Mouse (Mus musculus) E14TG2a.4 (cell line): ENCODE results near the gene Eipr1.

ENCODE experiments used
- H3K27me3 ChIP-seq: 2 replicates; pipeline ENCODE4 v1.6.1; 2014; ENCODE audit warnings: low read length, control low read depth; ENCODE audit not compliant: insufficient read depth
- H3K36me3 ChIP-seq: 2 replicates; pipeline ENCODE4 v1.6.1; 2014; ENCODE audit warnings: low read length, control low read depth; ENCODE audit not compliant: insufficient read depth
- H3K4me1 ChIP-seq: replicated peaks from 2 replicates; pipeline ENCODE4 v1.6.1; 2014; ENCODE audit warnings: low read depth, low read length, control low read depth
- H3K4me3 ChIP-seq: replicated peaks from 2 replicates; pipeline ENCODE4 v1.5.1; 2014; ENCODE audit warnings: mild to moderate bottlenecking, low read length
- H3K9me3 ChIP-seq: 2 replicates; pipeline ENCODE4 v1.6.1; 2014; ENCODE audit warnings: low read length, control low read depth
- CTCF ChIP-seq: conservative IDR thresholded peaks from 2 replicates; pipeline ENCODE4 v1.5.1; 2014; ENCODE audit warnings: low read length
- NANOG ChIP-seq: IDR thresholded peaks from 2 replicates; pipeline ENCODE4 v1.6.1; 2014; ENCODE audit warnings: borderline replicate concordance, low read length, mixed read lengths
- POU5F1 ChIP-seq: IDR thresholded peaks from 2 replicates; pipeline ENCODE4 v1.6.1; 2014; ENCODE audit warnings: low read length, borderline replicate concordance

The Eipr1 gene

DNA sequence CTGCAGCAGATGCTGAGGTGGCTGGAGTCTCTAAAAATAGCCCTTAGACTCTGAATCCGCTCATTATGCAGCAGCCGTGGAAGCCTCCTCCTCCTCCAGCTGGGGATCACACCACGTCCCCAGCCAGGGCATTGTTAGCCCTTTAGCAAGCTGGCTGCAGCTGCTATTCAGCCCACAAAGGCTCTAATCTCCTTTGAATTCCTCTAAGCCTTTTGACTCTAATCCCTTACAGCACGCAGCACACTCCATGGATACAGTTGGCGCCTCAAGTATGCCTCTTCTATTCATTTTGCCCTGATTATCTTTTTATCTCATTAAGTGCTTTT, 65.8 kb downstream of the Eipr1 start:
- Histone ChIP-seq H3K36me3 (peaks cover 7% of the 10 kb centered on the region; the same call in 1 of the 2 replicates), H3K4me3 (no peak overlapping the region), H3K9me3 (peaks cover 19% of the 10 kb centered on the region), H3K4me1 (peaks cover 50% of the 10 kb centered on the region), H3K27me3 (no peaks in the 10 kb centered on the region)
- peak; percentile 32; the same call in 1 of the 2 replicates for TF ChIP-seq NANOG
- TF ChIP-seq POU5F1, result no peak
- no peak for TF ChIP-seq CTCF

DNA sequence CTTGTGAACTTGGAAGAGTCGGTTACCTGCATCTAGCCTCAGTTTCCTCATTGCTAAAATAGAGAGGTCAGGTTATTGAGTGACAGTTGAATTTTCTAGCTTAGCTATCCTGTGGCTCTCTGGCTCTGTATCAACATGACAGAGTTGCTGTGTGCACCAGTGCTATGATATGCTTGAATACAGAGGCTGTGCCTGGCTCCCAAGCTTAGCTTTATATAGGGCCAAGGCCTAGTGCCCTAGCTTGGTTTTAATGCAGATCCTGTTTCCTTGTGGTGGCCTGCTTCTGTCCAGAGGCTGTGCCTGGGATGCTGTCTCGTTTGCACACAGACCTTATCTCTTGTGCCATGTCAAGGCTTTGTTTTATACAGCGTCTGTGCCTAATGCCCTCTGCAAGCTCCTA, 66.3 kb downstream of the Eipr1 start:
- H3K9me3 ChIP-seq, result peaks cover 14% of the 10 kb centered on the region
- 0 out of 2 replicates have a peak overlapping the region, but pooled peaks have one; percentile 5 for H3K4me3 ChIP-seq
- H3K4me1 ChIP-seq, result peaks cover 55% of the 10 kb centered on the region
- H3K27me3 ChIP-seq, result no peaks in the 10 kb centered on the region
- TF ChIP-seq CTCF, result no peak
- TF ChIP-seq POU5F1, result no peak
- TF ChIP-seq NANOG, result no peak
- peaks cover 7% of the 10 kb centered on the region; the same call in 1 of the 2 replicates for H3K36me3 ChIP-seq

DNA sequence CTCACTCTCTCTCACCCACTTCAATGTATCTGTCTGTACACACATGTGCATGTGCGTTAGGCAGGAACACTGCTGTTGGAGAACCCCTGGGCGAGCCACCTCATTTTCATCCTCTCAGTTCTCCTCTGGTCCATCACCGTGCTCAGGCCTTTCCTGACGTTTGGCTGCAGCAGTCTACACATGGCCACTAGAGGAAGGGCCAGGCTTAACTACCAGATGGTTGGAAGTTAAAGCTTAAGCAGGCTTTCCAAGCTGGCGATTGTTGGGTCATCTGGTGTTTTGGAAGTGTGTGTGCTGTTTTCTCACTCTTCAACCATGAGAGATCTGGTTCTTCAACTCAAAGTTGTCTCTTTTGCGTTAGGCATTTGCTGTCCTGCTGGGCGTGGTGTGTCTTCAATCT, 71.9 kb downstream of the Eipr1 start:
- TF ChIP-seq NANOG (no peak), CTCF (no peak), POU5F1 (no peak)
- Histone ChIP-seq H3K27me3 (no peaks in the 10 kb centered on the region), H3K36me3 (0 out of 2 replicates have a peak, but pooled peaks cover 2% of the 10 kb centered on the region), H3K9me3 (no peaks in the 10 kb centered on the region), H3K4me3 (no peak overlapping the region), H3K4me1 (peaks cover 28% of the 10 kb centered on the region)

DNA sequence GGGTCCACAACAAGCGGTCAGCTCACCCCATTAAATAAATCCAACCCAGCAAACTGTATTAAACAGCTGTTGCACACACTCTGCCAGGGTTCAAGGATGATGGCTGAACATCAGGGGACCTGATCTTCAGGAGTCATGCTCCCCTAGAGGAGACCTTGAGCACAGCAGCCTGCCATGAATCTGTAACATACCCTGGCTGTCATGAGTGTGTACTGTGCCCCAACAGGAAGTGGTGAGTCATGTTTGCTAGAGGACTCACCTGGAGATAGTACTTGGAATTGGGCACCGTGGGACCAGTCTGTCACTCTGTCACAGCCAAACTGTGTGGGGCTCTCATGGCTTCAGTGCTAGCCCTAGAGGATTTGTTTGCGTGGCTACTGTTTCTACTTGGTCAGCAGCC, 77.9 kb downstream of the Eipr1 start:
- no peak for TF ChIP-seq NANOG
- TF ChIP-seq CTCF, result peak; percentile 42
- Histone ChIP-seq H3K4me1 (no peaks in the 10 kb centered on the region), H3K9me3 (no peaks in the 10 kb centered on the region), H3K4me3 (no peak overlapping the region), H3K36me3 (peaks cover 23% of the 10 kb centered on the region), H3K27me3 (no peaks in the 10 kb centered on the region)

DNA sequence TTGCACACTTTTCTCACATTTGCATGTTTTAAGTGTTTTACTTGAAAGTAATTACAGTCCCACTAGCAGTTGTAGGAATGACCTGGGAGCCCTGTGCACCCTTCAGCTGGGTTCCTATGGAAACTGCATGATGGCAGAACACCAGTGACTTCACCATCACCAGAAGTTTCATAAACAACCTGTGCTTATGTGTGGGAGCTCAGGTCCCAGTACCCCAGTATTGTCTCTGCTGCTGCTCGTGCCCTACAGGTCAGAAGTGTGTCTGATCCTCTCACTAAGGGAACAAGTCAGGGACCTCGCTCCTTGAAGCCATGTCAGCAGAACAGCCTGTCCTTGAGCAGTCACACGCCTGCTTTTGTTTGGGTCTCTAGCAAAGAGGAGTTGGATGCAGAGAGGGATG, 78.9 kb downstream of the Eipr1 start:
- TF ChIP-seq NANOG (no peak), POU5F1 (no peak), CTCF (no peak)
- H3K9me3 ChIP-seq, result no peaks in the 10 kb centered on the region
- H3K27me3 ChIP-seq, result no peaks in the 10 kb centered on the region
- H3K4me1 ChIP-seq, result peaks cover under 1% of the 10 kb centered on the region; the same call in 1 of the 2 replicates
- no peak overlapping the region for H3K4me3 ChIP-seq
- peaks cover 23% of the 10 kb centered on the region for H3K36me3 ChIP-seq

DNA sequence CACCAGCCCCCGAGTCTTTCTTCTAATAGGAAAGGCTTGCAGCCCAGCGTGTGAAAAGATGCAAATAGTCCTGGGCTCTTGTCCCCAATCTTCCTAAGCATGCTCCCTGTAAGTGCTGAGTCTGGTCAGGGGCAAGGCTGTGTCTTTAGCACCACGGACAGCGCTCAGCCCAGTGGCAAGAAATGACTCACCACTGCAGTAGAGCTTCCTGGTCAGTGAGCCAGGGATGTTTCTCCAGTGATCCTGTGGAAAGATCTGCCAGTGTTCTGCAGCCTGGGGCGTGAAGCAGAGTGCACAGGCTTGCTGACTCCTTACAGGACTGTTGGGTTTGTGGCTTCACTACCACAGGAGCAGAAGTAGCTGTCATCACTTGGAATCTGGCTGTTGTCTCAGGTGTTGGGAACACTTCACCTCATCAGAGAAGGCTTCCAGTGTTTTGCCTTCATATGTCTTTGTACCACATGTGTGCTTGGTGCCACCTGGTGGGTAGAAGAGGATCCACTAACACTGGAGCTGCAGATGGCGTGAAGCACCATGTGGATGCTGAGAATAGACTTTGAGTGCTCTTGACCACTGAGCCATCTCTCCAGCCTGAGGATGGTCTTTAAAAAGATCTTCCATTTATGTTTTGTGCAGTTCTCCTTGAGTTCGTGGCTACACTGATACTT, 79.6 kb downstream of the Eipr1 start:
- Histone ChIP-seq H3K4me3 (no peak overlapping the region), H3K9me3 (no peaks in the 10 kb centered on the region), H3K36me3 (peaks cover 23% of the 10 kb centered on the region), H3K4me1 (peaks cover 6% of the 10 kb centered on the region; the same call in 1 of the 2 replicates), H3K27me3 (no peaks in the 10 kb centered on the region)
- TF ChIP-seq POU5F1 (no peak), CTCF (no peak), NANOG (no peak)

DNA sequence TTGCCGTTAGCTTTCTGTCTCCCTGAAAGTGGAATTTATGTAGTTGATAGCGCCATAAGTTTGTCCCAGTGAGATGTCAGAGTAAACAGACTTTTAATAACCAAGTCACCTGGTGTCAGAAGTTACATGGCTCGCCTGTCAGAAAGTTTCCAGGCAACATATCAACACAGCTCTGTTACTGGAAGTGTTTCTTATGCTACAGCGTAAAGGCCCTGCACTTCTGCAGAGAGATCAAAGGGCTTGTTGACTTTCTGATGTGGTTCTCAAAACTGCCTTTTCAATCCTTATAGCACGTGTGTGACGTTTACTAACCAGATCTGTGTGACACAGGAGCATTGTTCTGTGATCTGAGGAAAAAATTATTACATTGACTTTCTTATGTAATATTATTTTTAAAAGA, 82.7 kb downstream of the Eipr1 start:
- H3K9me3 ChIP-seq, result no peaks in the 10 kb centered on the region
- TF ChIP-seq NANOG, result no peak
- no peak for TF ChIP-seq CTCF
- TF ChIP-seq POU5F1, result no peak
- no peak overlapping the region for H3K4me3 ChIP-seq
- H3K36me3 ChIP-seq, result peaks cover 13% of the 10 kb centered on the region
- H3K27me3 ChIP-seq, result no peaks in the 10 kb centered on the region
- peaks cover 6% of the 10 kb centered on the region; the same call in 1 of the 2 replicates for H3K4me1 ChIP-seq

DNA sequence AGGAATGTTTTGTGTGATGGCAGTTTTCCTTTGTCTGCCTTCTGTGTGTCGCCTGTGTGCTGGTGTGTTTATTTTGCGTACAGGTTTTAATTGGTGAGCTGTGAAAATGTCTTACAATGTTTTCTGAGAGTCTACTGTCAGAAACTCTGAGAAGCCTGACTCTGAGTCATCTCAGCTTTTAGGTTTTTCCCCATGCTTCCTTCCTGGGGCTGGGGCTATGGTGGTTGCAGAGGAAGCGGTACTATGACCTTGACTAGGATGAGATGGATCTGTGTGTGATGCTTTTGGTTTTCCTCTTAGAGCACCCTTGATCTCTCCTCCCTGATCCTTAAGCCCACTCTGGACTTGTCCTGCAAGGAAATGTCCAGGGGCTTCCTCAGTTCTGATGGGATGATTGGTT, 84.1 kb downstream of the Eipr1 start:
- Histone ChIP-seq H3K36me3 (peaks cover 4% of the 10 kb centered on the region; the same call in 1 of the 2 replicates), H3K9me3 (no peaks in the 10 kb centered on the region), H3K4me1 (peaks cover 6% of the 10 kb centered on the region; the same call in 1 of the 2 replicates), H3K4me3 (no peak overlapping the region), H3K27me3 (no peaks in the 10 kb centered on the region)
- no peak for TF ChIP-seq CTCF
- TF ChIP-seq POU5F1, result no peak
- TF ChIP-seq NANOG, result no peak

DNA sequence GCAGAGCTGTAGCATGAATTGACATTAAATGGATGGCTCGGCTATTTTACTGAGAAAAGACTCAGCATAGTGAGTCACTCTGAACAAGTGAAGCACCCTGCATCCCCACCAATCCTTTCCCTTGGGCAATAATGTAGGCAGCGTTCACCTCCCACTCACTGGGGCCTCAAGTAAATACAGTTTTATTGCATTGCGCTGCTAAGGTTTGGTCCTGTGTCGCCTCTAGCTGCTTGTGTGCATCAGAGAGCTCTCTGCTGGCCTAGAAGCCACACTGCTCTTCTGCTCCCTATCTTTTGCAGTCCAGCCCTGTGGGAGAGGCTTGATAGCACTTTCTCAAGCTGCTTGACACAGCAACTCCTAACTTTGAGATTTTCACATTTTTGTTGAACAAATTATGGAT, 86.7 kb downstream of the Eipr1 start:
- H3K27me3 ChIP-seq, result no peaks in the 10 kb centered on the region
- H3K4me3 ChIP-seq, result no peak overlapping the region
- H3K4me1 ChIP-seq, result peaks cover 6% of the 10 kb centered on the region; the same call in 1 of the 2 replicates
- no peaks in the 10 kb centered on the region for H3K9me3 ChIP-seq
- no peaks in the 10 kb centered on the region for H3K36me3 ChIP-seq
- no peak for TF ChIP-seq CTCF
- no peak for TF ChIP-seq NANOG
- no peak for TF ChIP-seq POU5F1
